Mouse (Mus musculus) thymus, adult 18-20 months (tissue): ENCODE data around the gene Lgals3bp.

Experiments
- DNase-seq, 2 experiments: peaks; one replicate each; pipeline ENCODE4 v3.0.0; 2022; ENCODE audit warnings: mixed read lengths in 2 of 2

The Lgals3bp gene

DNA sequence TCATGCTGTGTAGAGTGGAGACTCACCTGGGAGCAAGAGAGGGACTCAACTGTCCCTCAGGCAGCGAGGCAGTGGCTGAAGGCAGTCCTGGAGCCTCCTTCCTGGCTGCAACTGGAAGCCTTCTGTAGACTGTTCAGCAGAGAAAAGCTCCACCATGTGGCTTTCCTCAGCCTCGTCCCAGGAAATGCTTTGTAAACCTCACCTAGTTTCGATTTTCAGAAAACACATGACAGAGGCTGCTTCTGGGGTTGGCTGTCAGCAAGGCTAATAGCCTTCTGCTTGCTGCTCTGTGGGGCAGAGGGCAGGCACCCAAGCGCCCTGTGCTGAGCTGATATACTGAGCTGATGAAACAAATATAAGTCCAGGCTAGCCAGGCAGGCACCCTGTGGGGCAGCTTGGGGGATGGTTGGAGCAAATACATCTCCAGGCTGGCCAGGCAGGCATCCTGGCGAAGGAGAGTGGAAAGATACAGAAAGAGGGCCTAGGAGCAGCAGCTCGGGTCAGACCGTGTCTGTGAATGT lies at the start of gene Lgals3bp:
Lgals3bp (minus strand) TSS at position 333 of the 521 bp plus-strand sequence.
- peak; percentile 51 to 68 for DNase-seq

DNA sequence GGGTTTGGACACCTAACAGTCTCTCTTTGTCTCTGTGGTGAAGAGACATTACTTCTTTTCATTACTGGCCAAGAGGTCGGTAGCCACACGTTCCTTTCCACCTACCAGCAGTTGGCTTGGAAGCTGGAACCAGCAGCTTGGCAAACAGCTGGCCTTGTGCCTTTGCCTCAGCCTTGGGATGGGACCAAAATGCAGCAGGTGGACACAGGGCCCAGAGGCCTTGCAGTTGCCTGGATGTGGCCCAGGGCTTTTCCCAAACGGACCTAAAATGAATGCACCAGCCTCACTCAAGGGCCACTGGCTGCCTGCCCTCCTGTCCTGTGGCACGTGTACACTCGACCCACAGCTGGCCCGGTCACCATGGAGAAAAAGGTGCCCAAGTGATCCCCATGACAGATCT lies 49.3 kb upstream of the Lgals3bp start:
- DNase-seq = no peak

DNA sequence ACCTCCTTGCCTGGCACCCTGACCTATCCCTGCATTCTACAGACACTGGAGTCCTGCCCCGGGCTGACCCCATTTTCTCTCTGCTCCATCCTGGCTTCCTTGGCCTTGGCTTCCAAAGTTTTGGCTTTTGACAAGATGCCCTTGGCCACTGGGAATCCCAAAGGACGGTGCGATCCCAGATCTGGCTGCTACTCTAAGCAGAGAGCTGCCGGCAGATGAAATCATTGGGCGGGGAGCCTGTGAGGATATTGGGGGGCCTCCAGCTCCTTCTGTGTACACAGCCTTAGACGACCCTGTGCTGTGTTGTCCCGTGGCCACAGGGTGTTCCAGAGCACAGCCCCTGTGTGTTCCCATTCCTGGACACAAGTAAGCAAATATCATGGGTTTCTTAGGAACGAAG lies 46.5 kb upstream of the Lgals3bp start:
- no peak for DNase-seq

DNA sequence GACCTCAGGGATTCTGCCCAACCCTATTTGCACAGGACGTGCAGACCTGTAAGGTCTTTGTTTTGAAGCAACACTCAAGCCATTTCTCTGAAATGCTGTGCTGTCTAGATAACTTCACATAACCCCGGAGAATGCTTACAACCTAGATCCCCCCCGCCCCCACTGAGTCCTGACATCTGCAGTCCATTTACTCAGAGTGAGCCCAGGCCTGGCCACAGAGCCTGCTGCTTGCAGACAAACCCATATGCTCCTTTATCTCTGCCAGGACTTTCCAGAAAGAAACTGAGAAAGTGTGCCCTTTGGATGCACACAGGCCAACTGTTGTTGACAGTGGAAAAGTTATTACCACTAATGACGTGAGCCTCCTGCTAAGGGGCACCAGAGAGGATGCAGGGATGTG lies 45.5 kb upstream of the Lgals3bp start:
- DNase-seq = no peak

DNA sequence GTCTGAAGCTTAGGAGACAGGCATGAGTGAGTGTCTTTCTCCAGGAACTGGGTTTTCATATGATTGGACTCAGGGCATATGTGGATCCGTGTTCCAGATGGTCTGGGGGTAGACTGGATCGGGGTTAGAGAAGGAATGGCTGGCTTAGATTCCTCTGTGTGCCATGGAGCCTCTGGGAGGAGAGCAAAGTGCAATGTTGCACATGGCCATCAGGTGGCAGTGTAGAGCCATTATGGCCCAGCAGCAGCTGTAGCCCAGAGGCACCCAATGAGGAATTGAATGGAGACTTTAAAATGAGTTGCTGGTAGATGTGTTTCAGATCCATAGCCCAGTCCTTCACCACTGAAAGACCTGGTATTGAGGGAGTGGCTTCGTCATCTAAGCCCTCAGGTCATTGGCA lies 44.0 kb upstream of the Lgals3bp start:
- DNase-seq = no peak

DNA sequence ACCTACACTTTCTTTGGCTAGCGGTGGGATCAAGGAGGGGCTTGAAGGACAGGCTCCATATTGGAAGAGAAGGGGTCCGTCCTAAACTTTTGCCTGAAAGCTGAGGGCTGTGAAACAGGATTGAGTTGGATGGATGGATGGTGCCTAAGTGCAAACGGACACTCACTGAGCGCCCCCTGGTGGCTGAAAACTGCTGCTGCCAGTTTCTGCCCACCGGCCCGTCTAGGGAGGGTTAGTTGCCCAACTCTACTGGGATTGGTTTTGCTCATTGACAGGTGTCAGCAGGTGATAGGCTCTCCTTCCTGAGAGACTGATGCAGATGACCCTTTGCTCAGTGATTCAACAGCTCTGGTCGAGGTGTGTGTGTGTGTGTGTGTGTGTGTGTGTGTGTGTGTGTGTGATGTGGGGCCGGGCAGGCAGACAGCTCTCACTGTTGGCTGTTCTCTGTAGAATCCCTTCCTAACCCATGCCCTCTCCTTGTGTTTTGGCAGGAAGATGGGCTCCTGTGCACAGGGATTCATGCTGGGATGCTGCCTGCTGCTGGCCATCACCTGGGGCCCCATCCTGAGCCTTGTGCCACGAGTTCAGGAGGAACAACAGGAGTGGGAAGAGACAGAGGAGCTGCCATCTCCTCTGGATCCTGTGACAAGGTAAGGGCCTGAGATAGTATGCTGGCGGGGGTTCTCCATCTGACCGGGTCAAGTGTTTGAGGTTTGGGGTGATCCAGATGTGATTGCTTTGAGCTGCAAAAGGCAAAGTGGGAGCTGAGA lies 41.5 kb upstream of the Lgals3bp start:
- DNase-seq = no peak

DNA sequence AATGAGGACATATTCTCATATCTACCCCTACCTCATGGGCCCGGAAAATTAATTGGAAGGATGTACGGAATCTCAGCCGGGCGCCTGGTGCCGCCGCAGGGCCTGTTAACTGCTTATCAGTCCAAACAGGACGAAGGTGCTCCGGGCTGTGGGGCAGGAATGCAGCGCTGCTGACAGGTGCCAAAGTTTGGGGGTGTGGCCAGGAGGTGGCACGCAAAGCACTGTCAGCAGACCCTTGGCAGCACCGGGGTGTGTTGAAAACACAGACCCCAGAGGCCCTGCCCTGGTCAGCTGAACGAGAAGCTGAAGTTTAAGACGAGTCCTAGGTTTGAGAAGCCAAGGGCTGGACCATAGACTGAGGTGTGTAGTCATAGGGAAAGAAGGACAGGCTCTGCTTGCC lies 40.8 kb upstream of the Lgals3bp start:
- DNase-seq = no peak

DNA sequence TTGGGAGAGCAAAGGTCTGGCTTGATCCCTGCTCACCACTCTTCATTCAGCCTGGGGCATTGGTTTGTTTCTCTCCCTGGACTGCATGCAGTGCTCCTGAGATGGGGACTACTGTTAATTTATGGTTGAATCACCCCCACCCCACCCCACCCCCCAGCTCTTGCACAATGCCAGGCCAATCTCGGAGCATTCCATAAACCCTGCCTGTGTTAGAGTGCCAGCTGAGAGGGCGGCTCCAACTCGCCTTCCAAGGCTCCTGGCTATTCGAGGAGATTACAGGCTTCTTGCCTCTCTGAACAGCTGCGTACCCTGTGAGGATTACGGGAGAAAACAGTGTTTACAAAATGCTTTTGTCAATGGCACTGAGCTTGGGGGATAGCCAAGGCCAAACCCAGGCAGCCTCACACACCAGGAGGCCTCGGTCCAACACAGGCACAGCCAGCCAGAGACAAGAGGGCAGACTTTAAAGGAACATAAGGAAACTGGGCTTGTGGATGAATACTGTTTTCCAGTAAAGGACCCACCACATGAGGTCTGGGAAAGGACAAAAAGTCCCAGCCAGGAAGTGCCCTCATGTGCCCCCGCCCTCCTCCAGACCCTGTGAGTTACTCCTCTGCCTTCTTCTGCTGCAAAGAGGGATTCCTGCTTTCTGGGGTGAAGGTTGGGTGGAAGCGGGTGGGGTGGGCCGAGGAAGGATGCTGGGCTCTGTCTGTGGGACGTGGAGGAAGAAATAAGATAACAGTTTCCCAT lies 36.9 kb upstream of the Lgals3bp start:
- no peak for DNase-seq

DNA sequence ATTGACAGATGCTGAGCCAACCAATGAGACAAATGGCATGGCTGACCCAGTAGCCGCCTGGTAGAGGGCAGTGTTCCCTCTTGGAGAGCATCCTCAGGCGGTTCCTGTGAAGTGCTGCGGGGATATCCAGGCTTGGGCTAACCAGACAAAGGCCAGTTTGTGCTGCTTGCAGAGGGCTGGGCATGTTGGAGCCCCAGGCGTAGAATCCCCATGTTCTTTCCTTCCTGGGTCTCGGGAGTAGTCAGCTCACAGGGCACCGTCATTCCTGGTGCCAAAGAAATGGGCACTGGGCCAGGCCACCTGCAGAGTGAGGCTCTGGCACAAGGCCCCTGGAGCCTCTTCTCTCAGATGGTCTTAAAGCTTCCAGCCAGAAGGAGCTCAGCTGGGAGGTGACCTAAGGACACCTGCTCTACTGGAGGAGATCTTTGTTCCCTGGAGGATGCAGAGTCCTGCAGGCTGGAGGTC lies 34.6 kb upstream of the Lgals3bp start:
- DNase-seq = no peak

DNA sequence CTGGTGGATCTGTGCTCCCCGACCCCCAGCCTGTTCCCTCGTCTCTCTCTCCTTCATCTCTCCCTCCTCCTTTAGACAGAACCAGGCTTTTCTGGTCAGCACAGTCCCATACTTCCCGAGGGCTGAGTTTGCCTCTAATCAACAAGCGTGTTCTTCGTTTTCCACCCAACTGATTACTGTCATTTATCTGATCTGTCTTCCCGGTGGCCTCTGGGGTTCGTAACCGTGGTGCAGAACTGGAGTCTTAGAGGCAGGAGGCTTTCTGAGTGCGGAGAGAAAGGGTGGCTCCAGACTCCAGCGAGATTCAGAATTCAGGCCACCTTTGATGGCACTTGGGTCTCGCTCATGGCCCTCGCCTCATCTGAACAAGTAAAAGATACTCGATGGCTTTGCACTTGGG lies 32.2 kb upstream of the Lgals3bp start:
- no peak for DNase-seq

DNA sequence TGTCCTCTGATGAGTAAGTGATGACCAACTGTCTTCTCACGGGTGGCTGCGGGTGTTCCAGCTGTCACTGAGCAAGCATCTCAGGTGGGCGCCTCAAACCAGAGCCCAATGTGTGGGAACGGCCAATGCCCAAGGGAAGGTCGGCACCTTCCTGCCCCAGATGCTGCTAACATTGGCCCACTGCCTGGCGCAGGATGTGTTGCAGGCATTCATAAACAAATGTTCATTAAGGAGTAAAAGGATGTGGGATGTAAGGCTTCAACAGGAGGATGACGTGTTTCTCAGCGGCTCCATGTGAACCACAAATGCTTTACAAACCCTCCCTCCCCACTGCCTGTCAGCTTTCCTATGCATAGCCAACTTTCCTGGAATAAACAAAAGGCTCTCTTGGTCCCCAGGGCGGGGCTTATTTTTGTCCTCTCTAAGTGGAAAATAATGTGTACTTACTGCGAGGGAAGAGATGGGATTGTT lies 31.5 kb upstream of the Lgals3bp start:
- no peak for DNase-seq

DNA sequence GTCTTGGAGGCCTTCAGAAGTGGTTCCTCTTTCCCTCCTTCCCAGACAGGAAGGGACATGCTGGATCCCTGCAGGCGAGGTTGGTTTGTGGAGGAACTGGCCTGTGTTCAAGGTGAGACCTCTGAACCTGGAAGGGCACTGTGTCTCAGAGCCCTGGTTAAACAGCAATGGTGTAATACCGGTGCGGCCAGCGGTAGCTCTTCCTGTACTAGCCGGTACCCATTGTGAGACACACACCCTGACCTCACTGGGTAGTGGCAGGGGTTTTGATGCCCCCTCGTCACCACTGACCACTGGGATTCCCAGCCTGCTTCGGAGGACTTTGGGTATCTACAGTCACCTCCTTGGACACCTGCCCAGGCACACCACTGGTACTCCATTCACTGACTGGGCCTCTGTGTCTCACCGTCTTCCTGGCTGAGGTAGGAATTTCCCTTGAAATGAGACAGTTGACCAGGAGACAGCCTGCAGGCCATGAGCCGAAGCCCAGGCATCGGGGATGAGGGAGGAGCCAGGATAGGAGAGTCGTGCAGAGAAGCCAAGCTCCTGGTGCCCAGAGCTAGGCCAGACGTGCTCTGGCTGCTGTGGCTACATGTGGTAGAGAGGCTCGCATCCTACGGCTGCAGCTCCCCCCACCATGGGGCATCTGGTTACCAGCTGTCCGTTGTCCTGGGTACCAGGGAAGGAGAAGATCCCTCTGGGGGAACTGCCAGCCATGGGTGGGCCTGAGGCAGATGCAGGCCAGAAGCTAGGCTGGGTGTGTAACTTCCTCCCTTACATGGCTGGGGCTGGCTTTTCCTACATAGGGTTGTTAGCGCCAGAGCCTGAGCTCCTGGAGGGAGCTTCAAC lies 29.4 kb upstream of the Lgals3bp start:
- no peak for DNase-seq

DNA sequence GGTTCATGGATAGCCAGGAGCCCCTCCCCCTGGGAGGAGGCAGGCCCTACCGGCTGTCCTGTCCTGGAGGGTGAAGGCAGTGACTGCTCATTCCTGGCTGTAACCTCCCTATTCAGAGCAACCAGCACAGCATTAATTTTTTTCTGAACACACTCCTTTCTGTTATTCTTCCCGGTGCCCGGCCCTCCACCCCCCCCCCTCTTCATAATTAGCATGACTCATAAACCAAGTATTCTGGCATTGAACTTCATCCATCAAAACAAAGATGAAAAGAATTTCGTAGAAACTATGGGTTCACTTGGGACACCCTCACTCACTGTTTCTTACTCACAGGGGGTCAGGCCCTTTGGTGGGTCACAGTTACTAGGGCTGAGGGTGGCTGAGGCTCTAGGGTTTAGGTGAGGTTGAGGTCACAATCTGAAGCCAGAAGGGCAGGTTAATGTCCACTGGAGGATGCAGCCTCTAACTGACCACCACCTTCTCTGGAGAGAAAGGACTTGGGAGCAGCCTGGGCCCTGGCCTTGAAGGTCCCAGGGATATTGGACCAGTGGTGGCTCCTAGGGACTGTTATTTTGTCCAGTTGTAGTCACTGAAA lies 28.5 kb upstream of the Lgals3bp start:
- no peak for DNase-seq

DNA sequence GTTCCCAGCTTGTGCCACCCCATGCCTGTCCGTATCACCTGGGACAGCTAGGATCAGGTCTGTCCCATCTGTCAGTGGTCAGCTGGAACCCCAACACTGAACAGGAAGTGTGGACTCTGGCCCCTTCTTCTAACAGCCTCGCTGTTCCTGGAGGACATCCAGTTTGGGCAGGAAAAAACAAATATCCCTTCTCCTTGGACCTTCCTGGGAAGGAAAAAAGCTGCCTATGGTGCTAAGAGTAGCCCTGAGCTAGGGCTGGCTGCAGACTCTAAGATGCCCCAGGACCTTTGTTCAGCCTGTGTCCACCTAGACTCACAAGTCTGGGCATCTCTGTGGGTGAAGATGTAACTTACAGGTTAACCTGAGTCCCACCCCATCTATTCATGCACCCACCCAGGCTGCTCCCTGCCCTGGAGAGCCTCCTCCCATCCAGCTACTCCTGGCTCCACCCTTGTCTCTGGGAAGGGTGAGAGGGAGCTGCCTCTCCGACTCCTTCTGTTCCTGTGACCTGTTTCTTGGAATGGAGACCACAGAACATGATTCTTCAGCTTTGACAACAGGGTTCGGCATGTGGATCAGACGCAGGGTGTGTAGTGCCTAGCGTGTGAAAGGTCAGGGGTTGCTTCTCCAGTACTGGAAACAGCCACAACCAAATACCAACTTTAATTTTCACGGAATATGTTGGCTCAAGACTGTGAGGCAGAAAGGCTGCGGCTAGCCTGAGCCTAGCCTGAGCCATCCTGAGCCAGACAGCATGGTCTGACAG lies 27.2 kb upstream of the Lgals3bp start:
- DNase-seq = no peak

DNA sequence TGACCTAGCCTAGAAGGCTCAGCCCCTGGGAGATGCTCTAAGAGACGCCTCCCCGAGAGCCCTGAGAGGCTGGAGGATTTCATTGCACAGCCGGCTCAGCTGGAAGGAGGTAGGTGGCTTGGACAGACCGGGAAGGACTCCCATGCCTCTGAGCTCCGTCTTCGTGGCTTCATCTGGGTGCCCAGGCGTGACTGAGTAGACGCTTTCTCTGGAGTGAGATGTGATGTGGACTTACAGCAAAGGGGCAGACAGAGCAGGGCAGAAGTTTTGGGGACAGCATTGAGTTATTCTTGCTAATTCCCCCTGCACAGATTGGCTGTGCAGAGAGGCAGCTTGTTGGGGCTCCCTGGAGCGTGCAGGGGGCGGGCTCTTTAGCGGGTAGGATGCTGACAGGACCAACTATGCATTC lies 26.6 kb upstream of the Lgals3bp start:
- DNase-seq = no peak

DNA sequence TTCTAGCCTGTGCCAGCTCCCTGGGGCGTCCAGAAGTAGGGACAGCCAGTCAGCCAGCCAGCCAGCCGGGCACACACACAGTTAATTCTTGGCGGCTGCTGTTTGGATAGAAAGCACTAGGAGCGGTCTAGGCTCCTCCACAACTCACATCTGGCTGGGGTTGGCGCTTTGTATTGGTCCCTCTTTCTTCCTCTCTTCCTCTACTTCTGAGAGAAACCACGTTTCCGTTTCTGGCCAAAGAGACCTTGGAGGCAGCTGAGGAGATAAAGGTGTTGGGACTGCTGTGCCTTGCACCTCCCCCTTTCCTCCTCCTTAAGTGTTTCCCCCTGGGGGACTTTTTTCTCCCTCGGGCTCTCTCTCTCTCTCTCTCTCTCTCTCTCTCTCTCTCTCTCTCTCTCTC lies 26.1 kb upstream of the Lgals3bp start, which contains the start of gene C1qtnf1:
C1qtnf1 (plus strand) TSS at position 218 of the 400 bp plus-strand sequence.
- peak in 1 of 2 experiments; percentile 47 for DNase-seq

DNA sequence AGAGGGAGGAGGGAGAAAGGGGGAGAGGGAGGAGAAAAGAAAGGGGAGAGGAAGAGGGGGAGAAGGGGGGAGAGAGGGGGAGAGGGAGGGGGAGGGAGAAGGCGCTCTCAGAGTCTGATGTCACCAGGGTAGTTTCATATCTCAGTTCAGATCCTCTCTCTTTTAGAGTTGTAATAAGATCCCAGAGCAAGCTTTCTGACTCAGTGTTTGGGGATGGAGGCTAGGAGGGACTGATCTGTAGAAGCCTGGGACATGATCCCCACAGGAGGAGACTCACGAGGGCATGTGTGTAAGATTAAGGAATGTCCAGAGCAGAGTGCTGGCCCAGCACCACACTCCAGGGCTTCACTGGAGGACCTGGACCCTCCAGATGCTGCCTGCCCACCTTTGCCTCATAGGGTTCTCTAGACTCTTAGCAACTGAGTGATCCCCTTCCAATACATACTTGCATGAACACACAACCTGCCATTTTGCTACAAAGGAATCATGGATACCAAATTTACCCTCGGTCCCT lies 25.4 kb upstream of the Lgals3bp start:
- no peak for DNase-seq

DNA sequence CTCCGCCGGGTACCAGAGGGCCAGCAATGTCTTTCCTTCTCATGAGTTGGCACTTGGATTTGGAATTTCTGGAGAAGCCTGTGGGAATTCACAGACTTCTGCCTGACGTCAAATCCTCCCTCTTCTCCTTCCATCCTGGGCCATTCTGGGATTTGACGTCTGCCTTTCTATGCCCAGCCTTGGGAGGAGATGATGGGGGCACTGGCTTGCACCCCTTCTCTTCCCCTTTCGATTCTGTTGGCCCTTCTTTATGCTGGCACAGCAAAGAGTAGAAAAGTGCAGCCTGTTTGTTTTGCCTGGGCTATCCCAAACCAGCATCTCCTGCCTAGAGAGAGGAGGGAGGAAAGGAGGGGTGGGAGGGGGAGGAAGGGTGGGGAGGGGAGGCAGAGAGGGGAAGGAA lies 24.9 kb upstream of the Lgals3bp start:
- no peak for DNase-seq

DNA sequence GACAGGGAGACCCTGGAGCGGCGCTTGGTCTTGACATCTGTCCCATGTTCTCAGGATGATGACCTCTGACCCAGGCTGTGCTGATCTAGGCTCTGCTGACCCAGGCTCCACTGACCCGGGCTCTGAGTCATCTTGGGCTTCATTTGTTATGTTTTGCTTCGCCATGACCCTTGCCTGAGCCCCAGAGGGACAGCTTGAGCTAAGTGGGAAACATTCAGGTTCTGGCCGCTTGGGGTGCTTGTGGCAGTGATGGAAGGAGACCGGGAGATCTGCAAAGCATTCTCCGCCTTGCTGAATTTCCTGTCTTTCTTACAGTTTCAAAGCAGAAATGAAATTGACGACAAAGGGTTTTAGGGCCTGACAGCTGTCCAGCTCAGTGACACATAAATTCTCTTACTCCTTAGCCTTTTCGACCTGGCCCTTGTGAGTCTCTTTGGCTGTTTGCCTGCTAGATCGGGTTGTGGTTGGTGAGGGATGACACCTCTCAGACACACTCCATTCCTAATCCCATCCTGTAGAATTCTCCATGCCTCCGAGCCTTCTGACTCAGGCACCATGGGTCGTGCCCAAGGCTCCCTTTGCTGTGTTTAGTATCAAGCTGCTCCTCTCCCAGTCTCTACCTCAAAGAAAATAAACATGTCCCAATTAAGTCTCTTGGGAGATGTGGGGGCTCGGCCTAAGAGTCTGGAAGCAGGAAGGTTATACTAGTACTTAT lies 22.9 kb upstream of the Lgals3bp start:
- no peak for DNase-seq

DNA sequence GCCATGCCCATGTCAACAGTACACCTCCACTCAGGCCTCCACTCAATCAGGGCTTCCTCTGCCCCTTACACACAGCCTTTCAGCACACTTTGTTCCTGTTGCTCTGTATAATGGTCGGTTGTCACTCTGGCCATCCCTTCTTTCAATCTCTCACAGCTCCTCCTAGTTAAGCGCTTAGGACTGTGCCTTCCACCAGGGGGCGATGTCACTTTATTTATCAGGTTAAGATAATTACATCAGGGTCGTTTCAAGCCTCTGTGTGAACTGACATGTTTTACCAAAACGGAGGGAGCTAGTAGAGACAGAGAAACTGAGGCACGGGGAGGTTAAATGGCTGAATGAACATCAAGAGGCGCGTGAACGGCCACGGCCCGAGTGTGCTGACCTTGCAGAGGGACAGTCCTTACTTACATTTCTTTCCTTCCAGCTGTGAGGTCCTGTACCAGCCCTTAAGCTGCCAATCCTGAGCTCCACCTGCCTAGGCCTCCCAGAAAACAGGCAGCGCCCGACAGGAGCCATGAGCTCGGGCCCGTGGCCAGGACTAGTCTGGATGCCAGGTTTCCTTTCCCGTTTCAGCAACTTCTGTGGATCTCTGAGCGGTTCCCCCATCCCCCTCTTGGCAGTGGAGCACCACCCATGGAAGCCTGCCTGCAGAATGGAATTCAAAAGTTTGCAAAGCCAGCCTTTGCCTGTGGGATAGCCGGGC lies 21.5 kb upstream of the Lgals3bp start:
- peak; percentile 36 to 52 for DNase-seq
